Mouse (Mus musculus) cerebellum, adult 9-10 months (tissue): ENCODE measurements around the gene Ss18l1.
A peak's percentile ranks its signal among the peaks of the same experiment; 100 is the strongest.

Experiments used
- DNase-seq: peaks from one replicate; pipeline ENCODE4 v3.0.0; 2022

Gene Ss18l1

DNA sequence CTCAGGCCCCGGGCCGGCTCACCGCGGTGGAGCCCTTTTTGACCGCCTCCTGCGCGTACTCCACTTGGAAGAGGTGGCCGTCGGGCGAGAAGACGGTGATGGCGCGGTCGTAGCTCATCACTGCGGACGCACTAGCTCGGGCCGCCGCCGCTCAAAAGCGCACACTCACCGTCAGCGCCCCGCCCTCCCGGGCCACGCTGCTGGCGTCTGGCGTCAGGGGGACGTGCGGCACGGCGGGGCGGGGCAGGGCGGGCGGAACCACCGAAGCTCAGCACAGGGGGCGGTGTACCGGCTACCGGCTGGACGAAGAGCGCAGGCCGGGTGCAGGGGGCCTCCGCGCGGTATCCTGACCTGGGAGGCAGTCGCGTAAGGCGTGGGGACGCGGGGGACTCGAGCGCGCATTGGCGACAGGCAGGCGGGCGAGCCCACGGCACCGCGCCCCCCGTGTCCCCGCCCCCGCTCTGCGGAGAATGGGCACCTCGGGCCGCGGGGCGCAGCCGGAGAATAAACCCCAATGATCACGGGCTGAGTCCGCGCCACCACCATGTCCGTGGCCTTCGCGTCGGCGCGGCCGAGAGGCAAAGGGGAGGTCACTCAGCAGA lies at the start of gene Ss18l1, which contains the start of gene Psma7:
TSS of gene Ss18l1 (plus strand) at position 254 of the 602 bp plus-strand sequence.
TSS of gene Psma7 (minus strand) at position 178 of the 602 bp plus-strand sequence.
- DNase-seq: peak; percentile 89

DNA sequence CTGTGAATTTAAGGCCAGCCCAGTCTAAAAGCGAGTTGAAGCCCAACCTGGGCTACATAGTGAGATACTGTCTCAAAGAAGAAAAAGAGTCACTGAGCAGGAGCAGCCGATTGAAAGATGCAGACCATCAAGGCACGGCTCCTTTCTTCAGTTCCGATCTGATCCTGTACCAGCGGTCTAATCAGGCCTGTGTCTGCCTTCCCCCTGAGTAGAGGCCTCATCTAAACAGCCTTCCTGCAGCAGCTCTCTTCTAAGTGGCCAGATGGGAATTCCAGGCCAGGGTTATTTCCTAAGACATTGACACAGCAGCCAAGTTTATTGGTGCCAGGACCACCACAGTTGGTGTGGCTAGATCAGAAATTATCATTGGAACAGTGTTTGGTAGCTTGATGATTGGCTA lies 49.2 kb upstream of the Ss18l1 start:
- no peak for DNase-seq

DNA sequence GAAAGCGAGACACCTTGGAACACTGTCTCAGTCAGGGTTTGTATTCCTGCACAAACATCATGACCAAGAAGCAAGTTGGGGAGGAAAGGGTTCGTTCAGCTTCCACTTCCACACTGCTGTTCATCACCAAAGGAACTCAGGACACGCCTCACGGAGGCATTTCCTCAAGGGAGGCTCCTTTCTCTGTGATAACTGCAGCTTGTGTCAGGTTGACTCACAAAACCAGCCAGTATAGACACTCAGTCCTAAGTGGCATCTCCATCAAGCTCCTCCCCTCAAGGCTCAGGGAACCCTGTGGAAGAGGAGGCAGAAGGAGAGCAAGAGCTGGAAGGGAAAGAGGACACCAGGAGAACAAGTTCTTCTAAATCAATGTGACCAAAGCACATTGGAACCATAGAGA lies 43.9 kb upstream of the Ss18l1 start:
- DNase-seq: no peak

DNA sequence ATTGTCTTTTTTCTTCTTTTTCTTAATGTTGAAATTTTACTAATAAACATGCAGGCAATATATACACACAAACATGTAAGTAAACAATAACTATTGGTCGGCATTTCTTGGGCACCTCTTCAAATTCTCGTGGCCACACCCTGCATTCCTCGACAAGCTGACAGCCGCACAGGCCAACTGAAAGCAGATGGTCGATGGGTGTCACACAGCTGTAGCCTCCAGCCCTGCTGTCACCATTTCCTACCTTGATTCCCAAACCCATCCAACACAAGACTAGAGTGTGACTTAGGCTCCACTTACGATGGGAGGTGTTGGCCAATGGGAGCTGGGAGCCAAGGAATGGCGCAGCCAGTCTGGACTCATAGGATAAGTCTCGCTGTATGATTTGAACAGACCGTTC lies 40.7 kb upstream of the Ss18l1 start:
- no peak for DNase-seq

DNA sequence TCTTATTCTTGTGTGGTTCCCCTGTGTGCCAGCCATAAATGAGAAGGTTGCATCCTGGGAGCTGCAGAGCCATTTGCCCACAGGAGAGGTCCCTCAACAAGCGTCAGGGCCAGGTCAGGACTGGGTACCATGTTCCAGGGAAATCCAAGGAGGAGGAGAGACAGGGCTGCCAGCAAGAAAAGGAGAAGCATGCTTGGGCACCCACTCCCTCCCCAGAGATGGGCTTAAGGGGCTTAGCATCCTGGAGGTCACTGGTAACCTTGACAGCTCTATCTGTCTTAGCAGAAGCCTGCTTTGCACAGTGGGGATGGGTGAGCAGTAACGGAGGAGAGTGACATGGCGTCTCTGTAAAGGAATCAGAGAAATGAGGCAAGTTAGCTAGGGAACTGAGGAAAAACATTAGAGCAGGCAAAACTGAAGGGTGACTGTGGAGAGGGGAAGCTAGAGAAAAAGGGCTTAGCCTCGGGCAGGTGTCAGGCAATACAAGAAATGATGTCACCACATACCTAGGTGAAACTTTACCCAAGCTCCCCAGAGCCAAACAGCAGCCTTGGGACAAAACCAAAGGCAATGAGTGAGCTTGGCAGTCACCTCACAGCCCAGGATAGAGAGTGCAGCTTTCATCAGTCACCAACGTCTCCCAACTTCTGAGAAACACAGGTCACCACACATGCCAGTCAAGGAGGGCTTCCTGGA lies 36.5 kb upstream of the Ss18l1 start:
- no peak for DNase-seq

DNA sequence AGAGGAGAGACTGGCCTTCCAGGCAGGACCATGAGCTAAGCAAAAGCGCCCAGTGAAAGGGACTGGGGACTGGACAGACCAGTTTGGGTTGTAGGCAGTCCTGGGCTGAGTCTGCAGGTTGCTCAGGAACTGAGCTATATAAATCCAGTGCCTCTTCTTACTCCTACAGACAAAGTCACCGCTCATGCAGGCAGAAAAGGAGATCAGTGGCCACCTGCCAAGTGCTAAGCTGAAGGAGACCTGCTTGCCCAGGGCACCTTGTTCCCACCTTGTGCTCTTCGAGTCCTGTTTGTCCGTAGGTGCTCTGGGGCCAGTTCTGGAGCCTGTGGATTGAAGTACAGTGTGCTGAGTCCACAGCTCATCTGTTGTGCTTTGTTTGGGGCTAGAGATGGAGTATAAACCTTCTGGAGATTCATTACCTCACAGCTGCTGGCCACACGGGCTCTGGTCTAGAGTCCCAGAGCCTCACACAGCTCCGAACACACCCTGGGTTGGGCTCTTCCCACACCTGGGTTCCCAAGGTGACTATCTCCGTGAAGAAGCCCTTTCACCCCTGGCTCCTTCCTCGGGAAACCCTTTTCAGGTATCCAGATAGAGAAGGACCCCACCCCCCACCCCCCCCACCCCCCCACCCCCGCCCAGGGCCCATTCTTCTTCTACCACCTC lies 35.8 kb upstream of the Ss18l1 start:
- DNase-seq: no peak

DNA sequence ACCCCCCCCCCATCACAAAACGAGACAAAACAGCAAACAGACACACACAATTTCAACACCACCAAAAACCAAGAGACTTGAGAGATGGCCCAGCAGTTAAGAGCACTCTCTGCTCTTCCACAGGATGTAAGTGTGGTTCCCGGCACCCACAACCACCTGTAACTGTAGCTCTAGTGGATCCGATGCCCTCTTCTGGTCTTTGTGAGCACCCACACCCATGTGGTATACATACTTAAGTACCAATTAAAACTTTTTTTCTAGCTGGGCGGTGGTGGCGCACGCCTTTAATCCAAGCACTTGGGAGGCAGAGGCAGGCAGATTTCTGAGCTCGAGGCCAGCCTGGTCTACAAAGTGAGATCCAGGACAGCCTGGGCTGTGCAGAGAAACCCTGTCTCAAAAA lies 31.6 kb upstream of the Ss18l1 start:
- no peak for DNase-seq

- DNase-seq: no peak
These were observed 30.9 kb upstream of the Ss18l1 start for GRCm38 (mm10) chr2:180011370-180011769.

DNA sequence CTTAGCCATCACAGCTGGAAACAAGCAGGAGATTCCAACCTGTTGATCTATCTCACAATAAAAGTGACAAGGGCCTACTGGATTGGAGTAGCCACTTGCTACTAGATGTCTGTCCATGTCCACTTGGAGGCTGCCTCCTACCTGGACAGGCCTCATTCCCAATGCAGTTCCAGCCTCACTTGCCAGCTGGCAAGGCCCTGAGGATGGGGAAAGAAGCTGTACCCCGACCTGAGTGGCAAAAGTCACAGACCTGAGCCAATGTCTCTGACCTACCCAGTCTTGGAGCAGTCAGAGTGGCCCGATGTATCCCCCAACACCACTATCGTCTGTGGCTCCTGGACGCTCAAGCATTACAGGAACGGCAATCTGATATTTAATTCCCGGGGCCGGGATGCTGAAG lies 28.6 kb upstream of the Ss18l1 start:
- DNase-seq: no peak

DNA sequence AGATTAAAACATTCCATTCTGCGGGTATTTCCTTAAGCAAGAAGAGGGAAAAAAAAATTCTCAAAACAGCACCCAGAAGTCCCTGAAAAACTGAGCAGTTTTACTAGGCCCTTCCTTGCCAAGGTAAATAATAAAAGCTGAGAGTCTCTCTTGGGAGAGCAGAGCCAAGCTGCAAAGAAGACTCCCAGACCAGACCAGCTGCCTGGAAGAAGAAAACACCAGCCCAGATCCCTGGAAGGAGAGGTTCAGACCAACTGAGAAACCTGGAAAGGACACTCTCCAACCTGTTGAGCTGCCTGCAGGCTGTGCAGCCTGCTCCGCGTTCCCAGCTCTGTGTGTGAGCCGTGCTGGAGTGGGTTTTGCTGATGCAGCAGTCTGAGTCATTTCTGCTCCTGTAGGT lies 24.7 kb upstream of the Ss18l1 start:
- DNase-seq: peak; percentile 6

DNA sequence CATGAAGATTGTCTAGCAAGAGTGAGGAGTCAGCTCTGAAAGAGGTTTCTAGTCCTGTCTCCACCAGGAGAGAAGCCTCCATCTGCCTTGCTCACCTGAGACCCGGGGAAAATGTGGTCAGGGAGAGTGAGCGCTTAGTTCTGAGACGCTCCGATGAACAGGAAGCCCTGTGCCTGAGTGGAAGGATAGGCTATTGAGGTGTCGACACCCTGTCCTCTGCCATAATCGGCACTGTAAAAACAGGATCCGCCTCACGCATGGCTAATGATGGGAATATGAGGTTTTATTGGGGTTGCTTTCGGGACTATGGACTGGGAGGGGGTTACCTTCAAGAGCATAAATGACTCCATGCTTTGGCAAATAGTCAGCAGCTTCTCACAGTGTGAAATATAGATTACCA lies 23.7 kb upstream of the Ss18l1 start:
- DNase-seq: no peak

GRCm38 (mm10) chr2:180020091-180020661 lies 22.1 kb upstream of the Ss18l1 start:
- DNase-seq: peak; percentile 88

GRCm38 (mm10) chr2:180020919-180021318 lies 21.4 kb upstream of the Ss18l1 start:
- DNase-seq: peak; percentile 74

DNA sequence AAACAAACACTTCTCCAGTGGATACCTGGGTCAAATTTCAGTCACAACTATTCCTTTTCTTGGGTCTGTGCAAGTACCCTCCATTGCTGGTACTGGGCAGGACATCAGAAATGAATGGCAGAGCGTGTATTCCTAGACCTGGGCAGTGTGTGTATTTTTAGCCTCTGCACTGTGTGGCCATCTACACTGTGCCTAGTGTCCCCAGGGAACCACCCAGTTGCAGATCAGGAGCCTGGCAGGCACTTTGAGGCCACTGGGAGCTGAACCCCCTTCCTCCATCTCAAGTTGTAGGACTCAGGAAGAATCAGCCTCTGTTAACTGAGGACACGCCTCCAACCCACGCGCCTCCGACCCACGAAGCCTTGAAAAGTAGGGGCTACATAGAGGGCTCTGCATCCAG lies 19.6 kb upstream of the Ss18l1 start:
- peak; percentile 46 for DNase-seq

- peak; percentile 99 for DNase-seq
These were observed 17.8 kb upstream of the Ss18l1 start, which contains the start of gene Lsm14b for GRCm38 (mm10) chr2:180024401-180025098. Gene Lsm14b, plus strand, starts transcription at chr2:180024987.

GRCm38 (mm10) chr2:180025135-180025860 lies 17.0 kb upstream of the Ss18l1 start:
- DNase-seq: peak; percentile 75

GRCm38 (mm10) chr2:180025861-180026200 lies 16.5 kb upstream of the Ss18l1 start:
- no peak for DNase-seq

DNA sequence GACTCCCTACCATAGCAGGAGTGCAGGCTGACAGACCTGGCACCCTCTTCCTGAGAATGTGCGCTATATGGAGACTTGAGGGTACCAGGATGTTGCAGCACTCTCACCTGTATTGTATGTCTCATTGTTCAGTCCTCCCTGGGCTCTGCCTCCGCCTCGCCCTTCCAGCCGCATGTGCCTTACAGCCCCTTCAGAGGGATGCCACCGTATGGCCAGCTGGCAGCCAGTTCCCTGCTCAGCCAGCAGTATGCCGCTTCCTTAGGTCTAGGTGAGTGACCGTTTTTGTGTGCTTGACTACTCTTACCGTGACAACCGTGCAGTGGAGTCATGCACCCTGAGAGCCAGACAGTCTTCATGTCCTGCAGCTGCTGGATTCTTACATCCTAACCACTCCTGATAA lies 14.5 kb upstream of the Ss18l1 start:
- DNase-seq: no peak

DNA sequence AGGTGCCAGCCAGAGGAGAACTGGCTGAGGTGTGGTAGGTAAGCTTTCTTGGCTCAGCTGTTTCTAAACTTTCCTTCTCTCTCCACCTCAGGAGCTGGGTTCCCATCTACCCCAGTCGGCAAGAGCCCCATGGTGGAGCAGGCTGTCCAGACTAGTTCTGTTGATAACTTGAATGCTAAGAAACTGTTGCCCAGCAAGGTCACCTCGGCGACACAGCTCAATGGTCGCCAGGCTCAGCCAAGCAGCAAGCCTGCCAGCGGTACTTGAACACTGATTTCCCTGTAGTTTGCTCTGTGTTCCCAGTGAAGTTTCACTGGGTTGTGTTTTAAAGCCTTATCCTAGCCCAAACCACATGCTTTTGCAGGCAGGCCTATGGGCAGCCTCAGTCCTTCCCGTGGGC lies 11.0 kb upstream of the Ss18l1 start:
- DNase-seq: no peak

DNA sequence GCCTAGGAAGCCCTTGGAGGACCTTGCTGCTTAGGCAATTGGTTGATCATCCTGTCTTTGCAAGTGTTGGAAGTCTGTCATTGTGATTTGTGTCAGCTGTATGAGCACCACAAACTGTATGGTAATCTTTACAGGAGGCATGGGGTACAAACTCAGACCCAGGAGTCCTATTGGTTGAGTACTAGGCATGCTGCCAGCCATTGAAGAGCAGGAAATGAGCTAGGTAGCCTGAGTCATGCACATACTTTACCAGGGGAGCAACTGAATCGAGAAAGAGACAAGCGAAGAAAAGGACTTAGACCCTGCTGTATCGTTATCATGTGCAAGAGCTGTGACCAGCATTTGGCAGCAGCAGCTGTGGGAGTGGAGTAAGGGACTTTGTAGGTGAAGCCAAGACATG lies 9.4 kb upstream of the Ss18l1 start:
- no peak for DNase-seq

DNA sequence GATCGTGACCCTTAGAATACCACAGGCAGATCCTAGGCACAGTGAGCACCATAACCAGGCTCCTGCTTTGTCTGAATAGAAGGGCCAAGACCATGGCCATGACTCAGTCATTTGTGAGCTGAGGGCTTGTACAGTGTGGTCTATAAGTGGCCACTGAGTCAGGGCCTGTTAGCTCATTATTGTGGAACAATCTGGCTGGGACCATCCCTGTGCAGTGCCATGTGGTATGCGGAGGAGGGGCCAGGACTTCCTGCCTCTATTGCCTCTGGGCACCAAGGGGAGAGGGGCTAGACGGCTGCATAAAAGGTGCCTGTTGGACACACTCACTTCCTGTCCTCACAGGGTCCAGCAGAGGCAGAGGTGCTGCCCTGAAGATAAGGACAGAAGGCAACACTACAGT lies 8.4 kb upstream of the Ss18l1 start:
- no peak for DNase-seq

- DNase-seq: no peak
These were observed 7.6 kb upstream of the Ss18l1 start for GRCm38 (mm10) chr2:180034753-180035152.

DNA sequence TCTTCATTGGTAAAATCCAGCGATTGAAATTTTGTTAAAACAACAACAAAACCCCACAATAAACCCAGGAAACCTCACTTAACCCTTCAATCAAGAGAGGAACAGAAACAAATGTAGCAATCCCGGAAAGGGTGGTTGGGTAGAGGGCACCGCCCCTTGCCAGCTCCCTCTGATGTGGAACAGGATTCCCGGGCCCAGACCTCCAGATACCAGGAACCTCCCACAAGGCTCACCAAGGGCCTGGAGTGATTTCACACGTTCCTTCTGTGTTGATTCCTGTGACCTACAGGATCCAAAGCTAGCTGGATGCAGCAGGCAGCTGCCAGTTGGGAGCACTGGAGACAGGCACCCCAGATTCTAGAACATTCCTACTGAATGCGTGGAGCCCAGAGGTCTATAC lies 1.9 kb upstream of the Ss18l1 start:
- no peak for DNase-seq
